Mouse (Mus musculus) liver, embryonic 15.5 days (tissue): ENCODE results near the gene Col25a1. TPM values are rescaled to one million over a fixed set of nuclear protein-coding genes. Genes with fewer than 3 reads are reported as not detected.

Experiments used
- ATAC-seq: fragments of 200-750 bp; cut with Nextera tagmentation; 2 replicates; pipeline ENCODE4 v1.8.0; 2017; ENCODE audit warnings: moderate number of reproducible peaks, mild to moderate bottlenecking, moderate library complexity; ENCODE audit not compliant: insufficient read depth
- H3K27ac ChIP-seq: fragments of 300-500 bp; sonication (generic); replicated peaks from 2 replicates; pipeline ENCODE4 v1.5.1; 2015; ENCODE audit warnings: mild to moderate bottlenecking, inconsistent platforms
- H3K27me3 ChIP-seq: fragments of 300-500 bp; sonication (generic); 2 replicates; pipeline ENCODE4 v1.6.1; 2015; ENCODE audit warnings: mild to moderate bottlenecking, inconsistent platforms
- H3K36me3 ChIP-seq: fragments of 300-500 bp; sonication (generic); replicated peaks from 2 replicates; pipeline ENCODE4 v1.6.1; 2015; ENCODE audit warnings: moderate library complexity, mild to moderate bottlenecking, inconsistent platforms
- H3K4me1 ChIP-seq: fragments of 300-500 bp; sonication (generic); replicated peaks from 2 replicates; pipeline ENCODE4 v1.6.1; 2015; ENCODE audit warnings: inconsistent platforms
- H3K4me2 ChIP-seq: fragments of 300-500 bp; sonication (generic); 2 replicates; pipeline ENCODE4 v1.6.1; 2015; ENCODE audit warnings: moderate library complexity, mild to moderate bottlenecking, inconsistent platforms
- H3K4me3 ChIP-seq: fragments of 300-500 bp; sonication (generic); replicated peaks from 2 replicates; pipeline ENCODE4 v1.5.1; 2015; ENCODE audit warnings: mild to moderate bottlenecking, inconsistent platforms
- H3K9ac ChIP-seq: fragments of 300-500 bp; sonication (generic); 2 replicates; pipeline ENCODE4 v1.6.1; 2015; ENCODE audit warnings: moderate library complexity, mild to moderate bottlenecking, inconsistent platforms
- H3K9me3 ChIP-seq: fragments of 300-500 bp; sonication (generic); replicated peaks from 2 replicates; pipeline ENCODE4 v1.6.1; 2016; ENCODE audit warnings: inconsistent platforms
- WGBS: fragments of 180-500 bp; shearing (Covaris S2); methylation state at CpG from one replicate; pipeline ENCODE4 v1.1.7; 2015; ENCODE audit warnings: mixed read lengths; ENCODE audit not compliant: insufficient replicate concordance; 5-methylcytosine and 5-hydroxymethylcytosine counted together
- polyA plus RNA-seq: library from polyadenylated mRNA; unstranded; fragments of >200 nt; fragmentation: Nextera tagmentation; extraction: Ambion mirVana; gene quantifications from 2 replicates; pipeline ENCODE4 v1.2.1, GENCODE M21; 2015

Gene Col25a1
- polyA plus RNA-seq, 1 experiment from 2014 or later: 0.79 TPM

- Histone ChIP-seq H3K4me3 (no peak overlapping the region), H3K4me2 (no peak overlapping the region), H3K9ac (no peak overlapping the region), H3K27me3 (no peaks in the 10 kb centered on the region), H3K9me3 (no peaks in the 10 kb centered on the region), H3K36me3 (no peaks in the 10 kb centered on the region), H3K27ac (no peak overlapping the region), H3K4me1 (no peaks in the 10 kb centered on the region)
- ATAC-seq: no peak
- WGBS: 75% methylated on average over 9 of the region's 9 CpGs
Observed at GRCm38 (mm10) chr3:130535021-130535420, 403.7 kb downstream of the Col25a1 start.

GRCm38 (mm10) chr3:130541541-130541940 is 410.2 kb downstream of the Col25a1 start:
- no peaks in the 10 kb centered on the region for H3K9me3 ChIP-seq
- WGBS: 19% methylated on average over 1 of the region's 1 CpGs
- no peak overlapping the region for H3K4me3 ChIP-seq
- H3K36me3 ChIP-seq: no peaks in the 10 kb centered on the region
- H3K4me2 ChIP-seq: no peak overlapping the region
- H3K27me3 ChIP-seq: no peaks in the 10 kb centered on the region
- ATAC-seq: no peak
- H3K27ac ChIP-seq: no peak overlapping the region
- no peak overlapping the region for H3K9ac ChIP-seq
- H3K4me1 ChIP-seq: no peaks in the 10 kb centered on the region

GRCm38 (mm10) chr3:130545995-130546394 is 414.7 kb downstream of the Col25a1 start:
- Histone ChIP-seq H3K4me3 (no peak overlapping the region), H3K27ac (no peak overlapping the region), H3K27me3 (no peaks in the 10 kb centered on the region), H3K4me1 (no peaks in the 10 kb centered on the region), H3K36me3 (no peaks in the 10 kb centered on the region), H3K9ac (no peak overlapping the region), H3K4me2 (no peak overlapping the region), H3K9me3 (no peaks in the 10 kb centered on the region)
- ATAC-seq: no peak
- 75% methylated on average over 3 of the region's 3 CpGs for WGBS

- Histone ChIP-seq H3K9ac (no peak overlapping the region), H3K27ac (no peak overlapping the region), H3K4me1 (no peaks in the 10 kb centered on the region), H3K4me2 (no peak overlapping the region), H3K36me3 (no peaks in the 10 kb centered on the region), H3K4me3 (no peak overlapping the region), H3K9me3 (no peaks in the 10 kb centered on the region), H3K27me3 (no peaks in the 10 kb centered on the region)
- ATAC-seq: no peak
- 66% methylated on average over 7 of the region's 7 CpGs for WGBS
Observed at GRCm38 (mm10) chr3:130549066-130549465, 417.8 kb downstream of the Col25a1 start.

GRCm38 (mm10) chr3:130556263-130556662 is 425.0 kb downstream of the Col25a1 start:
- Histone ChIP-seq H3K27ac (no peak overlapping the region), H3K4me1 (no peaks in the 10 kb centered on the region), H3K9me3 (no peaks in the 10 kb centered on the region), H3K9ac (no peak overlapping the region), H3K4me3 (no peak overlapping the region), H3K27me3 (no peaks in the 10 kb centered on the region), H3K4me2 (no peak overlapping the region), H3K36me3 (no peaks in the 10 kb centered on the region)
- ATAC-seq: no peak
- 21% methylated on average over 1 of the region's 1 CpGs for WGBS

- Histone ChIP-seq H3K4me3 (no peak overlapping the region), H3K36me3 (no peaks in the 10 kb centered on the region), H3K4me2 (no peak overlapping the region), H3K4me1 (no peaks in the 10 kb centered on the region), H3K27me3 (no peaks in the 10 kb centered on the region), H3K27ac (no peak overlapping the region), H3K9me3 (no peaks in the 10 kb centered on the region), H3K9ac (no peak overlapping the region)
- no peak for ATAC-seq
- 64% methylated on average over 6 of the region's 6 CpGs for WGBS
Observed at GRCm38 (mm10) chr3:130565586-130565985, 434.3 kb downstream of the Col25a1 start.

GRCm38 (mm10) chr3:130568331-130569095 is 437.2 kb downstream of the Col25a1 start:
- Histone ChIP-seq H3K27ac (no peak overlapping the region), H3K4me2 (no peak overlapping the region), H3K9me3 (no peaks in the 10 kb centered on the region), H3K36me3 (no peaks in the 10 kb centered on the region), H3K9ac (no peak overlapping the region), H3K4me1 (no peaks in the 10 kb centered on the region), H3K4me3 (no peak overlapping the region), H3K27me3 (no peaks in the 10 kb centered on the region)
- 63% methylated on average over 16 of the region's 16 CpGs for WGBS
- no peak for ATAC-seq

GRCm38 (mm10) chr3:130573243-130573642 is 441.9 kb downstream of the Col25a1 start:
- no peak for ATAC-seq
- Histone ChIP-seq H3K36me3 (no peaks in the 10 kb centered on the region), H3K4me3 (no peak overlapping the region), H3K4me1 (no peaks in the 10 kb centered on the region), H3K4me2 (no peak overlapping the region), H3K27ac (no peak overlapping the region), H3K27me3 (no peaks in the 10 kb centered on the region), H3K9ac (no peak overlapping the region), H3K9me3 (no peaks in the 10 kb centered on the region)
- WGBS: 56% methylated on average over 5 of the region's 5 CpGs

GRCm38 (mm10) chr3:130574652-130575051 is 443.4 kb downstream of the Col25a1 start:
- Histone ChIP-seq H3K36me3 (no peaks in the 10 kb centered on the region), H3K4me2 (no peak overlapping the region), H3K4me3 (no peak overlapping the region), H3K9me3 (no peaks in the 10 kb centered on the region), H3K27me3 (no peaks in the 10 kb centered on the region), H3K9ac (no peak overlapping the region), H3K4me1 (no peaks in the 10 kb centered on the region), H3K27ac (no peak overlapping the region)
- WGBS: 15% methylated on average over 5 of the region's 5 CpGs
- no peak for ATAC-seq

- no peak for ATAC-seq
- no peaks in the 10 kb centered on the region for H3K27me3 ChIP-seq
- 45% methylated on average over 6 of the region's 6 CpGs for WGBS
- H3K36me3 ChIP-seq: no peaks in the 10 kb centered on the region
- no peak overlapping the region for H3K9ac ChIP-seq
- H3K4me2 ChIP-seq: no peak overlapping the region
- no peak overlapping the region for H3K27ac ChIP-seq
- H3K9me3 ChIP-seq: no peaks in the 10 kb centered on the region
- no peaks in the 10 kb centered on the region for H3K4me1 ChIP-seq
- no peak overlapping the region for H3K4me3 ChIP-seq
Observed at GRCm38 (mm10) chr3:130576683-130577082, 445.4 kb downstream of the Col25a1 start.

- Histone ChIP-seq H3K9me3 (no peaks in the 10 kb centered on the region), H3K27ac (no peak overlapping the region), H3K9ac (no peak overlapping the region), H3K4me3 (no peak overlapping the region), H3K36me3 (no peaks in the 10 kb centered on the region), H3K4me2 (no peak overlapping the region), H3K27me3 (no peaks in the 10 kb centered on the region), H3K4me1 (no peaks in the 10 kb centered on the region)
- ATAC-seq: no peak
- 68% methylated on average over 17 of the region's 17 CpGs for WGBS
Observed at GRCm38 (mm10) chr3:130579501-130579900, 448.2 kb downstream of the Col25a1 start.

GRCm38 (mm10) chr3:130581577-130581976 is 450.3 kb downstream of the Col25a1 start:
- Histone ChIP-seq H3K9me3 (no peaks in the 10 kb centered on the region), H3K27me3 (no peaks in the 10 kb centered on the region)
- 61% methylated on average over 2 of the region's 2 CpGs for WGBS

More at GRCm38 (mm10) chr3:130581577-130581976, 450.3 kb downstream of the Col25a1 start:
- Histone ChIP-seq H3K9ac (no peak overlapping the region), H3K4me3 (no peak overlapping the region), H3K4me2 (no peak overlapping the region), H3K36me3 (no peaks in the 10 kb centered on the region), H3K27ac (no peak overlapping the region), H3K4me1 (no peaks in the 10 kb centered on the region)
- ATAC-seq: no peak
